Mouse (Mus musculus) thymus, postnatal 4 days (tissue): Measurements from ENCODE around the gene Cep83.
"Not testable (repeated sequence)": the region's sequence is repeated elsewhere in the genome, so short reads cannot be mapped to it uniquely, and the experiment has no call there.

Experiments
- DNase-seq: peaks from one replicate; pipeline ENCODE4 v3.0.0; 2021

Gene Cep83

GRCm38 (mm10) chr10:94688420-94689175 is at the start of gene Cep83:
Cep83 (plus strand) TSS chr10:94688654.
- DNase-seq, result peak; percentile 94

- no peak for DNase-seq
Measured at GRCm38 (mm10) chr10:94639281-94639680, 49.2 kb upstream of the Cep83 start.

GRCm38 (mm10) chr10:94640067-94640466 is 48.4 kb upstream of the Cep83 start:
- DNase-seq, result no peak

GRCm38 (mm10) chr10:94664036-94664435 is 24.4 kb upstream of the Cep83 start:
- DNase-seq, result no peak

GRCm38 (mm10) chr10:94664455-94664854 is 24.0 kb upstream of the Cep83 start:
- DNase-seq, result no peak

- DNase-seq, result no peak
Measured at GRCm38 (mm10) chr10:94668147-94668546, 20.3 kb upstream of the Cep83 start.

- peak; percentile 75 for DNase-seq
Measured at GRCm38 (mm10) chr10:94687801-94688419, 544 bp upstream of the Cep83 start.

- no peak for DNase-seq
Measured at GRCm38 (mm10) chr10:94689176-94689510, 689 bp downstream of the Cep83 start.

GRCm38 (mm10) chr10:94690376-94690775 is 1.9 kb downstream of the Cep83 start:
- peak; percentile 10 for DNase-seq

GRCm38 (mm10) chr10:94692163-94692562 is 3.7 kb downstream of the Cep83 start:
- DNase-seq, result no peak

- DNase-seq, result no peak
Measured at GRCm38 (mm10) chr10:94705643-94706258, 17.3 kb downstream of the Cep83 start.

- no peak for DNase-seq
Measured at GRCm38 (mm10) chr10:94706695-94707094, 18.2 kb downstream of the Cep83 start.

- no peak for DNase-seq
Measured at GRCm38 (mm10) chr10:94709622-94710319, 21.3 kb downstream of the Cep83 start.

GRCm38 (mm10) chr10:94710320-94710695 is 21.9 kb downstream of the Cep83 start:
- DNase-seq, result no peak

- DNase-seq, result no peak
Measured at GRCm38 (mm10) chr10:94720300-94720699, 31.8 kb downstream of the Cep83 start.

- not testable (repeated sequence) for DNase-seq
Measured at GRCm38 (mm10) chr10:94728053-94728452, 39.6 kb downstream of the Cep83 start.

GRCm38 (mm10) chr10:94730445-94730844 is 42.0 kb downstream of the Cep83 start:
- no peak for DNase-seq

GRCm38 (mm10) chr10:94734829-94735228 is 46.4 kb downstream of the Cep83 start:
- DNase-seq, result no peak

GRCm38 (mm10) chr10:94740221-94740620 is 51.8 kb downstream of the Cep83 start:
- no peak for DNase-seq

GRCm38 (mm10) chr10:94741459-94741858 is 53.0 kb downstream of the Cep83 start:
- DNase-seq, result no peak

GRCm38 (mm10) chr10:94747011-94747410 is 58.6 kb downstream of the Cep83 start:
- DNase-seq, result no peak

GRCm38 (mm10) chr10:94771496-94771895 is 83.0 kb downstream of the Cep83 start:
- DNase-seq, result no peak

GRCm38 (mm10) chr10:94777576-94777975 is 89.1 kb downstream of the Cep83 start:
- no peak for DNase-seq

GRCm38 (mm10) chr10:94779319-94779718 is 90.9 kb downstream of the Cep83 start:
- no peak for DNase-seq
